Mouse (Mus musculus) adrenal gland, postnatal 36 days (tissue): ENCODE data around the gene Slamf1. TPM values are rescaled to one million over a fixed set of nuclear protein-coding genes. Genes with fewer than 3 reads are reported as not detected.
"Not testable (repeated sequence)": the region's sequence is repeated elsewhere in the genome, so short reads cannot be mapped to it uniquely, and the experiment has no call there.

Experiments used
- DNase-seq, 2 experiments: peaks; one replicate each; pipeline ENCODE4 v3.0.0; 2021; ENCODE audit warnings: mixed read lengths in 1 of 2
- total RNA-seq, 2 experiments: library from RNA; stranded (reverse); gene quantifications; 2 replicates each; pipeline ENCODE4 v1.2.3; 2021

The Slamf1 gene
- total RNA-seq, 2 experiments from 2014 or later, result 0.13 to 0.16 TPM

DNA sequence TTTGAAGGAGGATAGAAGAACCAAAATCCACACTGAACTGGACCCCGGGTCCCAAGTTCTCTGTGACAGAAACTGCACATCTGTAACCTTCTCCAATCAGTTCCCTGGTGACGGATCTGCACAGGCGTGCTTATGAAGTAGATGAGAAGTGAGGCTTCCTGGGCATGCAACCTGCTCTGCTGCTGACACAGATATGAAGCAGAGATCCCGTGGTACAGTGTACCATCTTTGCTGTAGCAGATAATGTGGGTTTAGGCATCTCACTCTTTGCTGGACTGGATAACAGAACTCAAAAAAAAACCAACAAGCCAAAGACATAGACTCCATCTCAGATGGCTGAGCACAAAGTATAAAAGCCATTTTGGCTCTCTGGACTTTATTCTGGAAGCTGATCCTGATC is 32.7 kb downstream of the Slamf1 start:
- DNase-seq, result no peak

DNA sequence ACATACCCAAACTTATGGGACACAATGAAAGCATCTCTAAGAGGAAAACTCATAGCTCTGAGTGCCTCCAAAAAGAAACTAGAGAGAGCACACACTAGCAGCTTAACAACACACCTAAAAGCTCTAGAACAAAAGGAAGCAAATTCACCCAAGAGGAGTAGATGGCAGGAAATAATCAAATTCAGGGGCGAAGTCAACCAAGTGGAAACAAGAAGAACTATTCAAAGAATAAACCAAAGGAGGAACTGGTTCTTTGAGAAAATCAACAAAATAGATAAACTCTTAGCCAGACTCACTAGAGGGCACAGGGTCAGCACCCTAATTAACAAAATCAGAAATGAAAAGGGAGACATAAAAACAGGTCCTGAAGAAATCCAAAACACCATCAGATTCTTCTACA is 44.1 kb downstream of the Slamf1 start:
- not testable (repeated sequence) for DNase-seq

DNA sequence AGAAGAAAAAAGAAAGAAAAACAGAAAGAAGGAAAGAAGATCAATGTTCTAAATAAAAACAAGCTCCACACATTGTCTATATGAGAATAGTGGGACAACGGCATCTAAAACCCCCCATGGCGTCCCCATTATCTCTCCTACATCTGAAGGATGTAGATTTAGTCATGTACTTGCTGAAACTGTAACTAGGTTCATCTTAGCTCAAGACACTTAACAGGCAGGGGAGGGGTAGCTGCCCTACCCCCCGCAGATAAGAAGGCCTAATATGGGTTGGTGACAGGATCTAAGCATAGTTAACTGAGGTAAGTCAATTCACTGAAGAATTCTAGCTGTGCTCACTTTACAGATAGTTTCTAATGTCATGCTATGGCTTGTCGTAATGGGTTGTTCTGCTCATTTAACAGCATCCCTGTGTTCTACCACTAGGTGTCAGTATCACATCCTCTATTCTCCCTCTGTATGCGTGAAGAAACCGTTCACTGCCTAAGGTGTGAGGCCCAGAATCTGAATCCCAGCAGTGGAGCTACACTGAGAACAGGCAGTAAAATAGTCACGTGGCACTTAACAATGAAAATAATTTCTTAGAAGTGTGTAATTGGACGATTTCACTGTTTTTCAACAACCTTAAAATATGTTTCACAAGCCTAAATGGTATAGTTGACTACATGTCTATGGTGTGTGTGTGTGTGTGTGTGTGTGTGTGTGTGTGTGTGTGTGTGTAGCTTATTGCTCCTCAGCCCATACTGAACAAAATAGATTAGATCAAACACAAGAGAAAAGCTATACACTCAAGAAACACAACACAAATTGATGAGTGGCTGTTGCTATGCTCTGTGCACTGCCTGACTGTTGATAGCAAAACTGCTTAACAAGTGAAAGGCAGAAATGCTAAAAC is 48.9 kb downstream of the Slamf1 start:
- peak in 1 of 2 experiments; percentile 7 for DNase-seq

DNA sequence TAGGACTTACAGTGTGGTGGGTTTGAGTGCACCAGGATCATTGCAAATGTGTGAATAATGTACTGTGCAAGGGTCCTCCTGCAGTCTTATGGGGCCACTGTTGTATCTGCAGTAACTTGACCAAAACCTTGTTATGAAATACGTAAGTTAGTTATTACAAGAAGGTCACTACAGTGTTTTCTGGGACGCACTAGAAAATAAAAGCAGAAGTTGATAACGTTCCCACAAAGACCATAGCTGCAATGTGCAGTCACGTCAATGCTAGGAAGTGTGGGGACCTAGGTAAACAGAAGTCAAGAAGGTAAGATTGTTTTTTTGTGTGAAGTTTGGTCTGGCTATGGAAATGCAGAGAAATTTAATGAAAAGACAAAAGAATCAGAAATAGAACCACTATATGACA is 50.1 kb downstream of the Slamf1 start:
- DNase-seq, result no peak

DNA sequence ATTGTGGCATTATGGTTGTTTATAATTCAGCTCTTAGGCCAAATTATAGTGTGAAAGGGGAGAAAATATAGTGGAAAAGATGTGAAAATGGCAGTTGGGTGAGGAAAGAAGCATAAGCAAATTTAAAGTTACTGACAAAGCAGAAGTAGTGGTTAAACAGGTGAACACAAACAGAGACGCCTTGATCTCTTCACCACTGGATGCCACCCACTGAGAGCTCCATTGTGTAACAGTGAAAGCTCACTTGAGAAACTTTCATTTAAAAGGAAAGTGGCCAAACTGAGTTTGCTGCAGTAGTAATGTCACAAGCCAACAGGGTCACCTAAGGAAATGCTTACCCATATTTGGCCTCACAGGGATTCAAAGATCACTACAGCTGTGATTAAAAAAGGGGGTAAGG is 54.4 kb downstream of the Slamf1 start:
- DNase-seq, result no peak

DNA sequence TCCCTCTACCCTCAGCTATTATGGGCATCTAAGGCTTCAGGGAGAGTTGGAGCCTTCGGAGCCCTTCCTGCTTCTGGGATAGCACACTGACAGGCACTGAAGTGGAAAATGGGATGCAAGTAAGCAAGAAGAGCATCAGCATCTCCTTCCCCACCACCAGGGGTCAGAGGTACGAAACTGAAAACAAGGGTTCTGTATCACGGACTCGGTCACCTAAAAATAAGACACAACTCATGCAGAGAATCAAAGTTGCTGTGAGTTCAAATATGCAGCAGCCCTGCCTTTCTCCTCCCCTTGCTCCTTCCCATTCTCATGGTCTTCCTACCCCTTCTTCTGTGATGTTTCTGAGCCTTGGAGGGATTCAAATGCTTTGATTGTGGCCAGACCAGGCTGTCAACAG is 58.5 kb downstream of the Slamf1 start:
- no peak for DNase-seq

DNA sequence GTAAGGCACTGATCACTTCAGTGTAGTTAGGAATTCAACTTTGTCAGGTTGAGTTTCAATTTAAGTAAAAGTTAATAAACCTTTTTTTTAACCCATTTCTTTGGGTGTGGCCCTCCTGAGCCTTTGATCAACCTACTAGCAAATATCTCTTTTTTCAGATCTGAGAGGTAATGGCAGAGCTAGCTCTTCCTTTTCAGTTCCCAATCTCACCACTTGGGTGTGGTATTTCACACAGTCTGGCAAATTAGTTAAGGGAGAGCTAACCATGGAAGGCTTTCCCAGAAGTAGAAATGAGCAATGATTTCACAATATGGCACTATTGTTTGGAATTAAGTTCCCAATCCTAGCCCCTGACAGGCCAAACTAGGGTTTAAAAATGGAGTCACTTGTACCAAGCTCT is 59.2 kb downstream of the Slamf1 start:
- peak in 1 of 2 experiments; percentile 2 for DNase-seq

DNA sequence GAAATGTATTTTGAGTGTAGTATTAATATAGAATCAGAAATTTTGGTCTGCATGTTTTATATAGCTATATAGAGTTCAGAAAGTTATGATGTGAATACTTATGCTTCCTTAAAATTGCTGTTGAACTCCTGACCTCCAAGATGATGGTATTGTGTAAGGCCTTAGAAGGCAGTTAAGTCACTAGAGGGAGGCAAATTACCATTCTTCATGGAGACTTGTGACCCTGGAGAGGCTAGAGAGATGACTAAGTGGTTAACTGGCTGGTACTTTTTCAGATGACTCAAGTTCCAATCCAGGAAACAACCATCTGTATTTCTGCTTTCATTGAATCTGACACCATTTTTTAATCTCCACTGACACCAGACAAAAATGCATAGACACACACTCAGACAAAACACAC is 60.7 kb downstream of the Slamf1 start:
- DNase-seq, result no peak

DNA sequence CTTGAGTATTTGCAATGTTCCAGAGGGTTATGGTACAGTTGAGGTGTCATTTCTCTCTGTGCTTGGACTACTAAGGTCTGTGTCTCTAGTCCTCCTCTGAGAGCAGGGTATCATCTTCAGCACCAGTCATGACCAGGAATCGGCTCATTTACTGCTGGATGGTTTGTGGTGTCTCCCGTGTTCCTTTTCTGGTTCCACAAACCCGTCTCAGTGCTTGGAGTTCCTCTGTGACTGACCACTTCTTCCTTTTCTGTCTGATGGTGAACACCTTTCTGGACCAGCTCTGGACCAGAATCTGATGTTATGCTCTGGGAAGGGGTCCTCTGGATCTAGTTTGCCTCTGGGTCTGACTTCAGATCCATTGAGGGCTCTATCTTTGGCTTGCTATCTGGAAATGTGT is 72.6 kb downstream of the Slamf1 start, which contains the start of gene Cd84:
Gene Cd84 (plus strand): TSS at position 210 of the 400 bp plus-strand sequence.
- DNase-seq, result no peak

DNA sequence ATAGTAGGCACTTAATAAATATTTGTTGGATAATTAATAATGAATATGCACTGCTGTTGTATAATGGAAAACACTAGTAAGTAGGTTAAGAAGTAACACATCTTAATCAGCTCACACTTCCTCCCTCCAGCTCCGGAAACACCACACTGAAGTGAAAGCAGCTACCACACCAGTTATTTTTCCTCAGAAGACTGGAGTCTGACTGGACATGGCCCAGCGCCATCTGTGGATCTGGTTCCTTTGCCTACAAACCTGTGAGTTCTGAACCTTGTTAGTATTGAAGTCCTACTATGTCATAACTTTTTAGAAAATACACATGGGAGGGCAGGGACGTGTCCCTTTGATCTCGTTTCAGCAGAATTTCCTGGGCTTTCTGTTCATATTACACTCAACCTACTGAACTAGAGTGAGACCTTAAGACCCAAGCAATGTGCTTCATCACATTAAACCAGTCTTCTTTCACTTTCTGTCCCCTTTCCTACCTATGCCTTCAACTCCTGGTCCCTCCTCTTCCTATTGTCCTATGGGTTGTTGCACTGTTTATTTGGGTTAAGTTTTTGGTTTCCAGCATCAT is 73.6 kb downstream of the Slamf1 start:
- DNase-seq, result peak in 1 of 2 experiments; percentile 9

DNA sequence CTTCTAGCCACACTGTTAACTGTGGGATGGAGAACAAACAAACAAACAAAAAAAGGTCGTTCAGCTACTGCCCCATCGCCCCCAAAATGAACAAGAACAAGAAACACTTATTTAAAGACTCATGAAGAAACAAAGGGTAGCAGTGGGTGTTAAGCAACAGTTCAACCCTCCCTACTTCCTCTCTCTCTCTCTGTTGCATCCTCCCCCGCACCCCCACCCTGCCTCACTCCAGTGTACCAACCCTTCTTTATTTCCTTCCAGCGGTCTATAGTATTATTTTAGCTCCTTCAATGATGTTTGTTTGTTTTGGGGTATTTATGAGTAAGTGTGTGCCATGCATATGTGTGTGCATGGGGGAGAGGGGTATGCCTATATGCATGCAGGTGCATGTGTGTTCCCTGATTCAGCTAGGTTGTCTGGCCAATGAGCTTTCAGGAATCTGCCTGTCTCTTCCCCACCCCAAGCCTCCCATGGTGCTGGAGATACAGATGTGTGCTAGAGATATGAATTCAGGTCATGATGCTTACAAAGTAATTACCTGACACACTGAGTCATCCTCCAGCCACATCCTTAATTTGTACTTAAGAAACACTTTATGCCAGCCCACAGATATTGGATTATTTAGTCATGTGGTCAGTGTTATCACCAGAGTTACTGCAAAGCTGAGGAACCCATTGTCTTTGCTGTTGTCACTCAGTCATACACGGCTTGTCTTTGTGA is 78.3 kb downstream of the Slamf1 start:
- peak in 1 of 2 experiments; percentile 7 for DNase-seq

DNA sequence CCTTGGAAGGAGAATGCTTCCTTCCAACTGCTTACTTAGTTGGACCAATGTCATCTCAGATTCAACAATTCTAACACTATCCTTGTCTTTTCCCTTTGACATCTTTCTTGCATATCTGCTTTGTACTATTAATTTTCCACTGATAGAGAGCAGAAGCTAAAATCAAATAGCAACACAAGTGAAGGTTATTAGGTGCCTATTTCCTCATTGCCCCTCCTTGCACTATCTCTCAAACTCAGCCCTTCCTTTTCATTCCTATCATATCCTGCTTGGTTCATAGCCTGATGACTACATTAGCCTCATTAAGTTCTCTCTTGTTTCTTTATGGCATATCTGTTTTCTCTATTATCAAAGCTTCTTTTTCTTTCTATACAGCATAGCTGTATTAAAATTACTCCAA is 81.3 kb downstream of the Slamf1 start:
- DNase-seq, result no peak

DNA sequence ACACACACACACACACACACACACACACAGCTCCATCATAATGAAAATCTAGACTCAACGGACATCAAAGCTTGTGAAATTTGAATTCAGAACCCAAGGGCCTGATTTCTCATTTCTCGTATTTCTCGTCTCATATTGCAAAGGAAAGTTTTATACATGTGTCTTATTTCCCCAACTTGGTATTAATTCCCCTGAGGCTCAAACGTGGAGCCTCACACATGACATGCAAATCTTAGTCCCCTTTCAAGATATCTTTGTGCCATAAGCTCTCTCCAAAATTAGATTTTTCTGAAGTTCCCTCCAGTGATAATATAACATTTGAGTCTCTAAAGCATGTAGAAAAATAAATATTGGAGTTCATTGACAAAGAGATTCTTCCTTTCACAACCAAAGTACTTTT is 81.8 kb downstream of the Slamf1 start:
- no peak for DNase-seq

DNA sequence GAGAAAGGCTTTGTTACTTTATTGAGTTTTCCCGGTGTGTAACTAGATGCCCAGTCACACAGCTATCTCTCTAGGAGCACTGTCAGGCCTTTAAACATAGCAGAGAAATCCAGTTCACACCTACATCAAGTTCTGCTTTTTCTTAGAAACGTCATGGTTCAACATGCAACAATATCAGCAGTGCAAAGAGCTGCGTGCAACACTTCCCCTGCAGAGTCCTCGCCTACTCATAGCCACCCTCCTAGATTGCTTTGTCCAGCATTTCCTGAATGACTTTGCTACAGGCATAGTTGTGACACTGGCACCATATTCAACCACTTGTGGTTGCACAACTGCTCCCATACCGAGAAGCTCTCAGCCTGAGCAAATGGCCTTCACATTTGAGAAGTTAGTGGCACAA is 82.5 kb downstream of the Slamf1 start:
- DNase-seq, result peak; percentile 0 to 2

Other genes starting within 250 kb of the Slamf1 start
- not detected for gene Itln1, start 231.8 kb upstream of the Slamf1 start, total RNA-seq
- gene Cd244a, start 207.9 kb upstream of the Slamf1 start, total RNA-seq, result under 1 TPM; 0.40 to 0.63 TPM
- gene Ly9, start 159.7 kb upstream of the Slamf1 start, total RNA-seq, result 1 to 10 TPM in 1 of 2 experiments, under 1 TPM in 1; 0.49 to 1.4 TPM
- 1 to 10 TPM in 1 of 2 experiments, under 1 TPM in 1; 0.43 to 1.1 TPM for gene Slamf7, start 114.1 kb upstream of the Slamf1 start, total RNA-seq
- 1 to 10 TPM; 1.8 to 3.5 TPM for gene Cd48, start 85.1 kb upstream of the Slamf1 start, total RNA-seq
- 1 to 10 TPM; 2.2 to 4.5 TPM for gene Cd84, start 72.6 kb downstream of the Slamf1 start, total RNA-seq
- gene Gm10521, start 128.5 kb downstream of the Slamf1 start, total RNA-seq, result under 1 TPM; 0.10 to 0.26 TPM
- gene Slamf6, start 150.4 kb downstream of the Slamf1 start, total RNA-seq, result under 1 TPM in 1 of 2 experiments, not detected in 1; 0.20 TPM